Mouse (Mus musculus) spleen, adult 18-20 months (tissue): Measurements from ENCODE around the gene Gtpbp6.
"Not testable (repeated sequence)": the region's sequence is repeated elsewhere in the genome, so short reads cannot be mapped to it uniquely, and the experiment has no call there.

Experiments used
- DNase-seq, 2 experiments: peaks; one replicate each; pipeline ENCODE4 v3.0.0; 2022; ENCODE audit warnings: mixed read lengths in 2 of 2

The Gtpbp6 gene

DNA sequence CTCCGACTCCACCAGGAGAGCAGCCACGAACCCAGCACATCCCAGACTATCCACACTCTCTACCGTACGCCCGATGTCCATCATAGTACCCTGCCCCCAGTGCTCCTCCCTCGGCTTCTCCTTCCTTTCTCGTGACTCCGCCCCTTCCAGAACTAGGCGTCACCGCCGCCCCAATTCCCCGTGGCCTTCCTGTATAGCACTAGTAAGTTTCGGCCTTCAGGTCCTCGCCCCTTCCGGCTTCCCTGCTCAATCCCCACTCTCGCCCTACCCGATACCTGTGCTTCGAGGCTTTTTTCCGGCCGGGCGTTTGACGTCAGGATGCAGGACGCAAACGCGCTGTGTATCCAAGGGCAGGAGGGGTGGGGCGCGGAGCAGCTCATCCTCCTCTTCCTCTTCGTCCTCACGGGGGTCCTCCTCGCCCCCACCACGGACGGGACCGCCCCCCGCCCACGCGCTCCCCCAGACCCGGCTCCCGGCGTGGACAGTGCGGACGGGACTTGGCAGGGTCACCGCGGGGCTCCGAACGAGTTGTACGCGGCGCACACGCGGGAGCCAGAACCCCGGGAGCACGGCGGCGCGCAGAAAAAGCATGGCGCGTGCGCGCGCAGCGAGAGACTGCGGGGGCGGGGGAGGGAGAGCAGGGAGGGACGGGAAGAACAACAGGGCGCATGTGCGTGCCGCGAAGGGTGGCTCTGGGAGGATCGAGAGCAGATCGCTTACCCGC lies at the start of gene Gtpbp6:
Gtpbp6 (minus strand) TSS at position 617 of the 724 bp plus-strand sequence.
- peak; percentile 88 to 89 for DNase-seq

- DNase-seq, result no peak
These were observed 35.0 kb upstream of the Gtpbp6 start for GRCm38 (mm10) chr5:110143007-110143406.

GRCm38 (mm10) chr5:110142309-110142708 lies 34.3 kb upstream of the Gtpbp6 start:
- no peak for DNase-seq

GRCm38 (mm10) chr5:110140424-110140823 lies 32.4 kb upstream of the Gtpbp6 start:
- DNase-seq, result no peak

DNA sequence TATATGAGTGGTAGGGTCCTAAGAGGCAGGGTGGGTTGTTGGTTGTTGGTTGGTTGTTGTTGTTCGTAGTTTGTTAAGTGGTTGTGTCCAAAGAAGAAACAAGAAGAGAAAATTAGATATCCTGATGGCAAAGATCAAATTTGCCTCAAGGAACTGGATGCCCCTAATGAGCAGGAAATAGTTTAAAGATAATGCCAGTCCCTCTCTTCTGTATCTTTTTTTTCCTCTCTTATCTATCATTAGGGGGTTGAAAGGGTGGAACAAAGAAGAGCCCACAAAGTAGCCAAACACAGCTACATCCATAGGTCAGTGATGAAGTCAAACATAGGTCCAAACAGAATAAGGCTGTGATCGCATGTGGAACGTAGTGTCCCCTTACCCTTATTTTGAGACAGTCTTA lies 31.3 kb upstream of the Gtpbp6 start:
- no peak for DNase-seq

GRCm38 (mm10) chr5:110137816-110138215 lies 29.8 kb upstream of the Gtpbp6 start:
- DNase-seq, result no peak

- no peak for DNase-seq
These were observed 28.1 kb upstream of the Gtpbp6 start for GRCm38 (mm10) chr5:110136087-110136464.

- peak; percentile 99 for DNase-seq
These were observed 27.5 kb upstream of the Gtpbp6 start, which contains the start of gene Chfr for GRCm38 (mm10) chr5:110135293-110136086. Gene Chfr (plus strand): TSS chr5:110135842.

- not testable (repeated sequence) for DNase-seq
These were observed 14.4 kb upstream of the Gtpbp6 start for GRCm38 (mm10) chr5:110122380-110122779.

DNA sequence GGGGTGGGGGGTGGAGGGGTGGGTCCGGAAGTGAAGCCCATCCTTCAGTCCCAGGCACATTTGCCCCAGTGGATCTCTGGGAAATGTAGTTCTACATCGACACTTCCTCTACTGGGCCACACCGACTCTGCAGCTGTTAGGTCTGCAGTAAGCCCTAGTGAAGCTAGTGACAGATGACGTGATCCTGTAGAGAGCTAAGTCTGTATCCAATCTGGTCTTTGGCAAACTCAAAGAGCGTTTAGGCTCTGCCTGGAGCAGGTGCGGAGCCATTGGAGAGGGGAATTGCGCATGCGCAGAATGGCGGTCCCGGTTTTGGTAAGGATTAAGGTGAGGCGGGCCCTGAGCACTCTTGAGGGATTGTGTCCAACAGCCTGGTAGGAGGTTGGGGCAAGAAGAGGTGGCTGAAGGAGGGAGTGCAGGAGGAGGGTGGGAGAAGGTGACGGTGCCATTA lies 2.0 kb upstream of the Gtpbp6 start, which contains the start of gene Zfp605:
Zfp605 (plus strand) TSS at position 102 of the 451 bp plus-strand sequence.
- peak; percentile 73 to 81 for DNase-seq

DNA sequence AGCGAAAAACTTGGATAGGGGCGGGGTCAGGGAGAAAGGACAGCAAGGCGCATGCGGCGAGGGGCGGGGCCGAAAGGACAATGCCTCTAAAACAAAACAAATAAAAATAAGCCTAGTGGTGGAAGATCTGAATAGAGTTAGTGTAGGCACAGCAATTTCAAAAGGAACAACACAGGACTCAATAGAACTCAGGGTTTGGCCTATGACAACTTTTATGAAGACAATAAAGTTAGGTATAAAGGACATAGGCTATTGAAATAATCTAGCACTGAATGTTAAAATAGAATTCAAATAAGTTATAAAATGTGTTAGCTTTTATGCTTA lies 270 bp upstream of the Gtpbp6 start:
- no peak for DNase-seq

GRCm38 (mm10) chr5:110106901-110107564 lies 964 bp downstream of the Gtpbp6 start:
- peak in 1 of 2 experiments; percentile 37 for DNase-seq

DNA sequence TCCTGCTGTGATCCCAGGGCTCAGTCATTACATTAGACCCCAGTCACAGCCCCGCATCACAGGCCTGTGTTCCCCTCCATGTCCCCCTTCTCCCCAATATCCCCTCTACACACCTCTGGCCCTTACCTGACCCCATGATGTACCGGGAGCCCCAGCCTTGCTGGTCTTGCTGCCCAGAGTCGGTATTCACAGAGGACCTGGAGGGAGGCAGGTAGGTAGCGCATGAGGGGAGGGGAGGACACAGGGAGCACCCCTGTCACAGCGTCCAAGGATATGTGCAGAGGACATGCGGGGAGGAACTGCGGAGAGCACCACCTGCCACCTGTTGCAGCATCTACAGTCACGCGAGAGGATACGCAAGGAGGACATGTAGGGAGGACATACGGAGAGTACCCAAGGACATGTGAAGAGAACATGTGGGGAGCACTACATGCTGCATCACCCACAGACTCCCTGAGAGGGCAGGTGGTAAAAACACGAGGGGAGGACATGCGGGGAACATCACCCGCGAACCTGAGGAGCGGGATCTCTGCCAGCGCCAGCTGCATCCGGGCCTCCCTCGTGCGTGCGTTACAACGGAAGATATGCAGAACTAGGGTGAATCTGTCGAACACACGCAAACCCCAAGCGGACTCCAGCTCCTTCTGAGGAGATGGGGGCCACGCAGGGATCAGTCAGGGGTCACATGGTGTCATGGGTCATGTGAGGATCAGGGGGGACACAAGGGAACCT lies 1.7 kb downstream of the Gtpbp6 start:
- DNase-seq, result no peak

GRCm38 (mm10) chr5:110104616-110105380 lies 3.2 kb downstream of the Gtpbp6 start:
- no peak for DNase-seq

DNA sequence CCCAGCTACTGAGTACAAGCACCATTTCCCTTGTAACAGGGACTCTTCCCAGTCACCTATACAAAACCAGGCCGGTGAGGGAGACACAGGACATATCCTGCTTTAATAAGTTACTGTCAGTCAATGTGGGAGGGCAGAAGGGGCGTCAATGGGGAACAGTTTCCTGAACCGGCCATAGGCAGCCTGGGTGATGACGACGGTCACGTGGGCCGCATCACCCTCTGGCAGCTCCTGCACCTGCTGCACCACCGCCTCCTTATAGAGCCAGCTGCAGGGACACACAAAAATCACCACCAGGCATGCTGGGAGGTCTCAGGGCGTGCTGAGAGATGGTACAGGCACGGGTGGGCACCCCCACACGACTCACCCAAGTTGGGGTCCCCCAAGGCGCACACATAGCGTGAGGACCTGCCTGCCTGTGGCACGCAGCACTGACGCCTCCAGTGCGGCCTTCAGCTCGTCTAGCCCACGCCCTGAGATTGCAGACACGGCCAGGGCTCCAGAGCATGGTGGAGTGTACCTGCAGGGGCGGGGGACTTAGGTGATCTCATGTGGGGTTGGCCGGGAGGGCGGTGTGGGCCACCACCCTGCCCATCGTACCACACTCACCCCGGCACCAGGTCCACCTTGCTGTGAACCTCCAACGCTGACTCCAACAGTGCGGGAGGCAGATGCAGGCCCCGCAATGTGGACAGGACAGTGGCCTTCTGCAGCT lies 3.9 kb downstream of the Gtpbp6 start:
- DNase-seq, result no peak

- DNase-seq, result no peak
These were observed 5.0 kb downstream of the Gtpbp6 start for GRCm38 (mm10) chr5:110102853-110103625.

GRCm38 (mm10) chr5:110102429-110102828 lies 5.6 kb downstream of the Gtpbp6 start:
- no peak for DNase-seq

- DNase-seq, result peak; percentile 32 to 39
These were observed 6.2 kb downstream of the Gtpbp6 start for GRCm38 (mm10) chr5:110101716-110102347.

DNA sequence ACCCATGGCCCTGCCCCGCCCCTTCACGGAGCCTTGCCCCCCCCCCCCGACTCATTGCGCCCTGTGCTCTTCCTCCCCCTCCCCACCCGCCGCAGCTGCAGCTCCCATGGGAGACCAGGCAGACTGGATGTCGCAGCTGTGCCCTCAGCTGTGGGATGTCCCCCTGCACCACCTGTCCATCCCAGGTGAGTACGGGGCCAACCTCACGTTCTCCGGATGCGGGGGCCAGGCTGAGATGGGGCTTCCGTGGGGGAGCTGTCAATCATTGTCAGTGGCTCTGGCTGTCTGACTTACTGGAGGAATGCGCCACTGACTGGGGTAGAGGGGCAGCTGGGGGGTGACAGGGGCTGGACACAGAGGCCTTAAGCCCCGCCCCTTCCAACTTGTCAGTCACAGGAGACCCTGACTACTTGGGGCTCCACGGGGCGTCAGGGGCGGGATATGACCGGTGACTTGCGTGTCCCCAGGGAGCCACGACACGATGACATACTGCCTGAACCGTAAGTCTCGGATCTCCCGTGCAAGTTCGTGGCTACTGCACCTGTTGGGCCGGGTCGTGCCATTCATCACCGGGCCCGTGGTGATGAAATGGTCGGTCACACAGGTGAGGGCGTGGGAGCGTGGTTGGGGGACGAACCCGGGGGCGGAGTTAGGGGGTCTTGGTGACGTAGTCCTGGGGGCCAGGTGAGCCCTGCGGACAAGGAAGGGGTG lies 6.9 kb downstream of the Gtpbp6 start:
- peak; percentile 28 to 39 for DNase-seq
